Mouse (Mus musculus): Measurements from ENCODE around the gene Mga. TPM values are rescaled to one million over a fixed set of nuclear protein-coding genes. Genes with fewer than 3 reads are reported as not detected.

The Mga gene
- total RNA-seq, 2 experiments from 2014 or later, result 57.4 to 70.3 TPM

- DNase-seq (ENCODE audit: extremely low spot score in 1 of 2, low spot score in 1 of 2), result no peak
Measured at GRCm38 (mm10) chr2:119986369-119986768, 89.3 kb downstream of the Mga start.

GRCm38 (mm10) chr2:119987441-119987840 is 90.4 kb downstream of the Mga start:
- DNase-seq (ENCODE audit: extremely low spot score in 1 of 2, low spot score in 1 of 2), result no peak

GRCm38 (mm10) chr2:119988952-119989351 is 91.9 kb downstream of the Mga start:
- no peak for DNase-seq (ENCODE audit: extremely low spot score in 1 of 2, low spot score in 1 of 2)

- DNase-seq (ENCODE audit: extremely low spot score in 1 of 2, low spot score in 1 of 2), result no peak
Measured at GRCm38 (mm10) chr2:119990881-119991280, 93.9 kb downstream of the Mga start.

GRCm38 (mm10) chr2:119992349-119992748 is 95.3 kb downstream of the Mga start:
- DNase-seq (ENCODE audit: extremely low spot score in 1 of 2, low spot score in 1 of 2), result no peak

- no peak for DNase-seq (ENCODE audit: extremely low spot score in 1 of 2, low spot score in 1 of 2)
Measured at GRCm38 (mm10) chr2:119993515-119993914, 96.5 kb downstream of the Mga start.

GRCm38 (mm10) chr2:119994839-119995238 is 97.8 kb downstream of the Mga start:
- DNase-seq (ENCODE audit: extremely low spot score in 1 of 2, low spot score in 1 of 2), result no peak

- no peak for DNase-seq (ENCODE audit: extremely low spot score in 1 of 2, low spot score in 1 of 2)
Measured at GRCm38 (mm10) chr2:119995391-119996281, 98.6 kb downstream of the Mga start.

GRCm38 (mm10) chr2:119997354-119997753 is 100.3 kb downstream of the Mga start:
- DNase-seq (ENCODE audit: extremely low spot score in 1 of 2, low spot score in 1 of 2), result no peak

- no peak for DNase-seq (ENCODE audit: extremely low spot score in 1 of 2, low spot score in 1 of 2)
Measured at GRCm38 (mm10) chr2:119999731-120000130, 102.7 kb downstream of the Mga start.

- no peak for DNase-seq (ENCODE audit: extremely low spot score in 1 of 2, low spot score in 1 of 2)
Measured at GRCm38 (mm10) chr2:120000882-120001584, 104.0 kb downstream of the Mga start.

- DNase-seq (ENCODE audit: extremely low spot score in 1 of 2, low spot score in 1 of 2), result no peak
Measured at GRCm38 (mm10) chr2:120001956-120002355, 104.9 kb downstream of the Mga start.

- DNase-seq (ENCODE audit: extremely low spot score in 1 of 2, low spot score in 1 of 2), result no peak
Measured at GRCm38 (mm10) chr2:120003970-120004369, 106.9 kb downstream of the Mga start.

- no peak for DNase-seq (ENCODE audit: extremely low spot score in 1 of 2, low spot score in 1 of 2)
Measured at GRCm38 (mm10) chr2:120006696-120007095, 109.7 kb downstream of the Mga start.

GRCm38 (mm10) chr2:120007680-120008210 is 110.7 kb downstream of the Mga start:
- DNase-seq (ENCODE audit: extremely low spot score in 1 of 2, low spot score in 1 of 2), result no peak

GRCm38 (mm10) chr2:120008672-120009071 is 111.6 kb downstream of the Mga start:
- DNase-seq (ENCODE audit: extremely low spot score in 1 of 2, low spot score in 1 of 2), result no peak

GRCm38 (mm10) chr2:120011462-120012200 is 114.6 kb downstream of the Mga start:
- peak in 1 of 2 experiments; percentile 62 for DNase-seq (ENCODE audit: extremely low spot score in 1 of 2, low spot score in 1 of 2)

- no peak for DNase-seq (ENCODE audit: extremely low spot score in 1 of 2, low spot score in 1 of 2)
Measured at GRCm38 (mm10) chr2:120012924-120013323, 115.9 kb downstream of the Mga start.

GRCm38 (mm10) chr2:120013831-120014486 is 116.9 kb downstream of the Mga start:
- no peak for DNase-seq (ENCODE audit: extremely low spot score in 1 of 2, low spot score in 1 of 2)

- no peak for DNase-seq (ENCODE audit: extremely low spot score in 1 of 2, low spot score in 1 of 2)
Measured at GRCm38 (mm10) chr2:120015882-120016281, 118.9 kb downstream of the Mga start.

All from layer of hippocampus, postnatal 25 days (tissue).